Mouse (Mus musculus) spleen, adult 18-20 months (tissue): ENCODE measurements around the gene Pdzph1.

Experiments
- DNase-seq, 2 experiments: peaks; one replicate each; pipeline ENCODE4 v3.0.0; 2022; ENCODE audit warnings: mixed read lengths in 2 of 2

Pdzph1 gene

GRCm38 (mm10) chr17:58991275-58991674 lies at the start of gene Pdzph1:
TSS of gene Pdzph1 (minus strand) at chr17:58991375.
- DNase-seq = no peak

GRCm38 (mm10) chr17:59039754-59040153 lies 48.6 kb upstream of the Pdzph1 start:
- DNase-seq = no peak

- DNase-seq = no peak
Measured at GRCm38 (mm10) chr17:59033445-59033844, 42.3 kb upstream of the Pdzph1 start.

DNA sequence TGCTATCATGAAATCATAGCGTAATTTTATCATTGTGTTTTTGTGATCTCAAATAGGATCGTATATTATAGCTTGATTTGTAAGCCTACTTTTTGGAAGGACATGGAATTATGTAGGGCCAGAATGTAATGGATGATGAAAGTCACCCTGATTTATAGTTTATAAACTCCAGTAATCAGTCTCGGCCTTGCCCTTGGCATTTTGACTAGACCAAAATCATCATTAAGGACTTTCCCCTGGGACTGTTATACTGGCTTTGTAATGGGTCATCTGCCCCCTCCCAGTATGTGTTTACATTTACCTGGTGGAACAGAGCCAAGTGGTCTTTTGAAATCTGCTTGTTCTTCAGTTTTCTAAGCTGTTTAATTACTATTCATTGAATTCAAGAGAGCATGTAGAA lies 35.2 kb upstream of the Pdzph1 start:
- no peak for DNase-seq

GRCm38 (mm10) chr17:59024502-59024901 lies 33.3 kb upstream of the Pdzph1 start:
- no peak for DNase-seq

DNA sequence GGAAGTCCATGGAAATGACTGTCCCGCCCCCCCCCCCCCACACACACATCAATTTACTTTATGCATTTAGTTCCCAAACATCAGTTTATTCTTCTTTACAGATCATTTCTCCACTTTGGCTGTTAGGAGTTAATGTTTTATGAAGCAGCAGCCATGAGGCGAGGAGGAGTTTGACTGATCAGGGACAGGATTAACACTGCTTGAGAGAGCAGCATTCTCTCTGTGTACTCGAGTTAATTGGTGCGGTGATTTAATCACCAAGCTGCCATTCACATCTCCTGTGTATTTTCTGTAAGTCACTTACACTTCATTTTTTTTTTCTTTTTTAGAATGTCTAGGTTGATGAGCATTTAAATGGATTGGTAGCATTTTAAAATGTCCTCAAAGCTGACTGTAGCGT lies 32.8 kb upstream of the Pdzph1 start:
- DNase-seq = no peak

DNA sequence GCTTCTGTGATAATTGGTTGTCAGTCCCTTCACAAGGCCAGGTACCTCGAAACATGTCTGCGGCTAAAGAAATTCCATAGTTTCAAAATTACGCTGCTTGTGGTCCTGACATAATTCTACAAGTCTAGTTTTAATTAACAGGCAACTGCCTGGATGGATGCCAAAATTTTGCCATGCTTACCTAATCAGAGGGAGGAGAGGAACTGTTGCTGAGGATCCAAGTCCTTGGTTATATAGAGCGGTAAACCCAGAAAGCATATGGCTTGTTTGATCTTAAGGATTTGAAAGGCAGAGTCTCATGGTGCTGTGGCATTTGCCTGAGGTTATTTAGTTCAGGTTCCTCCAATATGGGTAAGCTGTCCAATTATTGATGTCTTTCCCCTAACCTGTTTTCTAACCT lies 27.5 kb upstream of the Pdzph1 start:
- DNase-seq = no peak

DNA sequence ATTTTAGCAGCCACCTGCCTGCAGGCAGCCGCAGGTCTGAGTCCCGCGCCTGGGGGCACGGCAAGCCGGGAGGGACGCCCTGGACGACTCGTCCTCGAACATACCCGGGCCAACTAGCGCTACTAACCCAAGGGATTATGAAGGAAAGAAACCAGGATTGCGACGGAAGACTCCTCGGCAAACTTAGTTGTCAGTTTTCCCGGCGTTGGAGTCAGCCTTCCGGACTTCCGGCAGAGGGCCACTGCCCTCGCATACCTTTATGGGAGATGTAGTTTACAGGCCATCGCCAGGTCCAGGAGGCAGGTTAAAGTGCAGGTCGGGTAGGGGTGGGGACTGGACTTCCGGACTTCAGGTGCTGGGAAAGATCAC lies 21.9 kb upstream of the Pdzph1 start, which contains the start of gene Nudt12:
TSS of gene Nudt12 (minus strand) at position 282 of the 369 bp plus-strand sequence.
- DNase-seq = peak; percentile 29 to 44

- no peak for DNase-seq
Measured at GRCm38 (mm10) chr17:59012421-59013090, 21.4 kb upstream of the Pdzph1 start.

- no peak for DNase-seq
Measured at GRCm38 (mm10) chr17:59011546-59012307, 20.6 kb upstream of the Pdzph1 start.

DNA sequence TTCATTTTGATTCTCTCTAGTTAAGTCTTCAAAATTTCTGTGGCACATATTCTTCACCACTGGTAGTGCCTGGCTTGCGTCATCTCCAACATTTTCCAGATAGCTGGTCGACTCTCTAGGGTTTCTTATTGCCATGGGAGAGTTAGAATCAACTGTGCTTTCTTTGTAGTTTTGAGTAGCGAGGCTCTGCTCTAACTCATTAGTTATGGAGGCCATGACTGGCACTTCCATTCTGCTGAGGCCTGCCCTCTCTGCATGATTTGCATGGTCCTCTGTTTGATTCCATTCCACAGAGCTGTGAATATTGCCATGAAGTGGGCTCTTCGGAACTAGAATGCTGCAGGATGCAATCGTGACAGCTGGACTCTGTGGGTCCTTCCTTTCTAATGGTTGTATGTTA lies 17.9 kb downstream of the Pdzph1 start:
- DNase-seq = no peak

- DNase-seq = no peak
Measured at GRCm38 (mm10) chr17:58959905-58960304, 31.3 kb downstream of the Pdzph1 start.

GRCm38 (mm10) chr17:58957055-58957454 lies 34.1 kb downstream of the Pdzph1 start:
- no peak for DNase-seq

DNA sequence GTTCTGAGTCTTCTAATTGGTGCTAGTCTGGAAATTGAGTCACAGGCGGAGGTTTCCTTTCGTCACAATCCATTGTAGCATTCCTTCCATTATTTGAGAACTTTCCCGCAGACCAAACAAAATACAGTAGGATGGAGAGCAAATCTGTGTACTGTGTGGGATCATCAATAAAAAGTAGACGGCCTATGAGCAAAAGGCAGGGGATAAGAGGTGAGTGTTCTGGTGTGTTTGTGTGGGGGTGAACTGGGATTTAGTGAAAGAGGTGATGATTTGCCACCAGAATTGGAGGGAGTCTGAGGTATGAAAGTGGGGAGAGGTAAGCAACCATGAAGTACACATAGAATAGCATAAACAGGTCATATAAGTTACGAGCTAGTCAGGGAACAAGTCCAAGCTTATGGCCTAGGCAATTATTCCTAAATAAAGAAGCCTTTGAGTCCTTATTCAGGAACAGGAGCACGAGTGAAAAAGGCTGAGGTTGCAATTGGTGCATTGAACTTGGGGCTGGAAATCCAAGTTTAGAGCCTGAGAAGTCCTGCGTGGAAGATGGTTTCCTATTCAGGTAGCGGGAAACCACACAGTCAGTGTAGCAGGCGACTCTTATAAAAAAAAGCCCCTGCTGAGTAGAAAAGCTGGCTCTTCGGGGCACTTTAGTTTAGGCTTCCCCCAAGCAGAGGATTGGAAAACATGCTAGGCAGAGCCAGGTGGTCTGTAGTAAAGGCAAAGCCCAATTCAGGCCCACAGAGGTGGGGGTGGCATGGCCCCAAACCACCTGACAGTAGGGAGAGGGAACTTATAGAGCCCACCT lies 48.0 kb downstream of the Pdzph1 start:
- DNase-seq = no peak

DNA sequence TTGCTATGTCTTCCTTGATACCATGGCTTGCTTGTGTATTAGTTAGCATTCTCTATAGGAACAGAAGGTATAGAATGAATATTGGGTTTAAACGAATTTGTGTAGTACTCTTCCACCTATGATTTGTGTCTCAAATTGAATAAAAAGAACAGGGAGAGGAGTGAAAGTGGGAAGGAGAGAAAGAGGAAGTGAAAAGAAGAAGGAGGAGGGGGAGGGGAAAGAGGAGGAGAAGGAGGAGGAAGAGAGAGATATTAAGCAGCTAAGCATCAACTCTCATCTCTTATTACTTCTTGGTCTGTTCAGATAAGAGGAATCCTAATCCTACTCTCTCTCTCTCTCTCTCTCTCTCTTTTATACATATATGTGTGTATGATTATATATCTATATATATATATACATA lies 52.6 kb downstream of the Pdzph1 start:
- no peak for DNase-seq

GRCm38 (mm10) chr17:58937533-58937932 lies 53.6 kb downstream of the Pdzph1 start:
- no peak for DNase-seq

- no peak for DNase-seq
Measured at GRCm38 (mm10) chr17:58932983-58933280, 58.2 kb downstream of the Pdzph1 start.

- no peak for DNase-seq
Measured at GRCm38 (mm10) chr17:58932279-58932982, 58.7 kb downstream of the Pdzph1 start.

DNA sequence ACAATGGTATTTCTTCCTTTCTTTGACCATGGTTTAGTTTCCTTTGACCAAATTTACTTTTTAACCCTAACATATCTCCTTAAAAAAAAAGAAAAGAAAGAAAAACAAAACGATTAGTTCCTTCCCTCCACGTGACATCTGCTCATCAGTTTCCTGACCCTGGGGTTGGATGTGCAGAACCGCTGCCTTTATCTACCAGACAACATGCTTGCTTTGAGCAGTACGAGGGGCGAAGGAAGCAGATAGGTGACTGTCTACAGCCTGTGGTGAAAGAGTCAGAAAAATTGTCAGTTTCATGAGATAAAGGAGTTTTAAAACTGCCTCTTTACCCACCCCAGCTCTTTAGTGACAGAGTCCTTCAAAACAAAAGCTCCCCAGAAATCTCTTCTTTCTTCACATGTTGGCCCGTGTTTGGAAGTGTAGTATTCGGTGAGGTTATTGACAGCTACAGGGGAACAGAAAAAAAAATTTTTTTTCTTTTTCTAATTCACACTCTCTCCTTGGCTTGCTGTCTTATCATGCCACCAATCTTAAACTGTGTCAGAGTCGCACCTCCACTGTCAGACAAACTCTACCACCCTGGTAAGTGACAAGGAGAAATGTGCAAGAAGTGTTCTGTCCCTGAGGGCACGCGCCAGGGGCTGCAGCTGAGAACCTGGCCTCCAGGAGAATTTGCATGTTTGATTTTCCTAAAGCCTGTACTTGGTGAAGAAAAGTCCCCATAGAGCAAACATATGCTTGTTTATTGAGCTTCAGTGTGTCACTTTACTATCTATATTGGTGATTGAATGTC lies 66.2 kb downstream of the Pdzph1 start:
- DNase-seq = no peak

DNA sequence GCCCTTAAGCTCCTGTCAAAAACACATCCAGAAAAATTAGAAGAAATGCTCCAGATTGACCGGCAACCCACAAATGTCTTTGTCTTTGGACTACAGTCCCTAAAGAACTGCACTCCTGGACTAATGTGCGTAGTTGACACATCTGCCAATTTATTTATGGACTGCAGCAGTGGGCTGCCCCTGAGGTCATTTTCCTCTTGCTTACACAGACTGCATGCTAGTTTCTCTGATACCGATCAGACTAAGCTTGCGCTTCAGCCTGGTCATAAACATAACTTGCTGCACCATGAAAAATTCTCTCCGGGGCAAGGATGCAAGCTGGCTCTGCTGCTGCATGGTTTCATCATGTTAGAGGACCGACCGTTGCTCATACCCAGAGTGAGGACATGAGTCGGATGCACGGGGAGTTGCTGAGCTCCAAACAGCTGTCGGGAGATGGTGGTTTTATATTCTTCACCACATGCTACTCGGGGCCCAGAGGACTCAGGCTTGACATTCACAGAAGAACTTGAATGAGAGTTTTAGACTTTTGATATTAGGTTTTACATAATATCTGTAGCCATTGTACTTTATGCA lies 67.2 kb downstream of the Pdzph1 start:
- DNase-seq = no peak

DNA sequence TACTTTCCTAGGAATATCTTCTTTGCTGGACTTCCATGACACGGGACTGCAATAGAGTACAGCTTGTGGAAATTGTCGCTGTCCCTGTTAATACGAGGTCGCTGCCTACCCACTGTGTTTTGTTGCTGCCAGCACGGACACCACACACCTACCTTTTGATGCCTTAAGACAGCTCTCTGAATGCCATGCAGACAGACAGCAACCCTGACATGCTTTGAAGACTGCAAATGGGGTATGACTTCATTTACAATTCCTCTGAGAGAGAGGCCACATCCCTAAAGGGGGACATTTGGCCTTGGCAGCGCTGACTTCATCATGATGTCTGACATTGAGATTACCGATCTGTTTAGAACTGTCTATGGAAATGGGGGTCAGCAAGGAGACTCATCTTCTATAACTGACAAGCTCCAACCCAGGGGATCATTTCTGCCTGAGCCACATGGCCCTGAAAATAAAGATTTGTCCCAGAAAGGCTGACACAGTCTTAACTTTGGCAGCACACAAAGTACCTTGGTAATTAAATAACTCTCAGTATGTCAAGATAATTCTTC lies 67.8 kb downstream of the Pdzph1 start:
- DNase-seq = no peak

GRCm38 (mm10) chr17:58922821-58923220 lies 68.4 kb downstream of the Pdzph1 start:
- no peak for DNase-seq
